Mouse (Mus musculus) small intestine, adult 2 months (tissue): Measurements from ENCODE around the gene Wnk1. TPM values are rescaled to one million over a fixed set of nuclear protein-coding genes. Genes with fewer than 3 reads are reported as not detected.

ENCODE experiments used
- H3K27ac ChIP-seq: fragments of 200-500 bp; 2 replicates; pipeline ENCODE4 v1.5.1; 2012; ENCODE audit warnings: low read depth, low read length, control low read depth, inconsistent platforms; ENCODE audit not compliant: insufficient read depth
- H3K27me3 ChIP-seq: fragments of 200-500 bp; 2 replicates; pipeline ENCODE4 v1.6.1; 2012; ENCODE audit warnings: mild to moderate bottlenecking, moderate library complexity, low read length, inconsistent platforms; ENCODE audit not compliant: control insufficient read depth, insufficient read depth
- H3K36me3 ChIP-seq: fragments of 200-500 bp; 2 replicates; pipeline ENCODE4 v1.6.1; 2012; ENCODE audit warnings: mild to moderate bottlenecking, low read length, control low read depth, inconsistent platforms; ENCODE audit not compliant: control insufficient read depth, insufficient read depth
- H3K4me1 ChIP-seq: fragments of 200-500 bp; 2 replicates; pipeline ENCODE4 v1.6.1; 2012; ENCODE audit warnings: low read length, inconsistent platforms, mixed read lengths; ENCODE audit not compliant: control insufficient read depth, insufficient read depth, insufficient read length
- H3K4me3 ChIP-seq: fragments of 200-500 bp; 2 replicates; pipeline ENCODE4 v1.5.1; 2012; ENCODE audit warnings: low read depth, mild to moderate bottlenecking, control low read depth, inconsistent platforms, low read length, moderate library complexity
- CTCF ChIP-seq: fragments of 200-500 bp; IDR thresholded peaks from 2 replicates; pipeline ENCODE4 v1.5.1; 2012; ENCODE audit warnings: low read depth, mild to moderate bottlenecking, control low read depth, inconsistent platforms, low read length, moderate library complexity, mixed read lengths; ENCODE audit not compliant: insufficient replicate concordance, insufficient read length; ENCODE audit errors: extremely low read depth
- POLR2A ChIP-seq: fragments of 200-500 bp; IDR thresholded peaks from 2 replicates; pipeline ENCODE4 v1.6.1; 2012; ENCODE audit warnings: low read depth, mild to moderate bottlenecking, control low read depth, inconsistent platforms, low read length, moderate library complexity
- WGBS: fragments of 180-500 bp; shearing (Covaris S2); methylation state at CpG from one replicate; pipeline ENCODE4 v1.1.7; 2018; 5-methylcytosine and 5-hydroxymethylcytosine counted together
- polyA plus RNA-seq: library from polyadenylated mRNA; depleted of rRNA; stranded (reverse); fragments of >200 nt; gene quantifications from 2 replicates; pipeline ENCODE4 v1.2.3, GENCODE M21; 2012

The Wnk1 gene
- polyA plus RNA-seq, 1 experiment, result 33.7 TPM

- TF ChIP-seq CTCF (no peak), POLR2A (no peak)
- WGBS, result 87% methylated on average over 5 of the region's 5 CpGs
- no peaks in the 10 kb centered on the region for H3K27me3 ChIP-seq
- no peak overlapping the region for H3K4me3 ChIP-seq
- no peaks in the 10 kb centered on the region for H3K36me3 ChIP-seq
- H3K27ac ChIP-seq, result no peak overlapping the region
- no peaks in the 10 kb centered on the region for H3K4me1 ChIP-seq
These were observed 24.5 kb upstream of the Wnk1 start for GRCm38 (mm10) chr6:120062934-120063333.

GRCm38 (mm10) chr6:120055666-120056540, 17.4 kb upstream of the Wnk1 start:
- 67% methylated on average over 2 of the region's 2 CpGs for WGBS
- TF ChIP-seq POLR2A, result no peak
- TF ChIP-seq CTCF, result no peak
- H3K4me3 ChIP-seq, result no peak overlapping the region
- no peak overlapping the region for H3K27ac ChIP-seq
- H3K36me3 ChIP-seq, result no peaks in the 10 kb centered on the region
- no peaks in the 10 kb centered on the region; the same call in 1 of the 2 replicates for H3K4me1 ChIP-seq
- H3K27me3 ChIP-seq, result no peaks in the 10 kb centered on the region

- Histone ChIP-seq H3K4me1 (no peaks in the 10 kb centered on the region; the same call in 1 of the 2 replicates), H3K27ac (no peak overlapping the region), H3K27me3 (no peaks in the 10 kb centered on the region), H3K4me3 (no peak overlapping the region), H3K36me3 (no peaks in the 10 kb centered on the region)
- WGBS, result 84% methylated on average over 6 of the region's 6 CpGs
- no peak for TF ChIP-seq POLR2A
- no peak for TF ChIP-seq CTCF
These were observed 15.9 kb upstream of the Wnk1 start for GRCm38 (mm10) chr6:120054412-120054811.

- Histone ChIP-seq H3K4me1 (no peaks in the 10 kb centered on the region), H3K27ac (no peak overlapping the region; the same call in 1 of the 2 replicates), H3K4me3 (no peak overlapping the region), H3K36me3 (no peaks in the 10 kb centered on the region), H3K27me3 (no peaks in the 10 kb centered on the region)
- 70% methylated on average over 7 of the region's 7 CpGs for WGBS
- TF ChIP-seq CTCF (no peak), POLR2A (no peak)
These were observed 9.3 kb upstream of the Wnk1 start for GRCm38 (mm10) chr6:120047705-120048292.

- Histone ChIP-seq H3K4me3 (no peak overlapping the region), H3K27me3 (no peaks in the 10 kb centered on the region), H3K27ac (no peak overlapping the region), H3K36me3 (no peaks in the 10 kb centered on the region), H3K4me1 (no peaks in the 10 kb centered on the region)
- TF ChIP-seq CTCF, result no peak
- TF ChIP-seq POLR2A, result no peak
- 72% methylated on average over 4 of the region's 4 CpGs for WGBS
These were observed 6.9 kb upstream of the Wnk1 start for GRCm38 (mm10) chr6:120045406-120045805.

- WGBS, result 59% methylated on average over 1 of the region's 1 CpGs
These were observed 4.3 kb upstream of the Wnk1 start for GRCm38 (mm10) chr6:120042632-120043220.

GRCm38 (mm10) chr6:120040557-120040857, 2.0 kb upstream of the Wnk1 start:
- 91% methylated on average over 4 of the region's 4 CpGs for WGBS

More at GRCm38 (mm10) chr6:120042632-120043220, 4.3 kb upstream of the Wnk1 start:
- Histone ChIP-seq H3K27me3 (no peaks in the 10 kb centered on the region), H3K27ac (no peak overlapping the region), H3K4me1 (no peaks in the 10 kb centered on the region), H3K4me3 (no peak overlapping the region), H3K36me3 (no peaks in the 10 kb centered on the region)
- TF ChIP-seq POLR2A (no peak), CTCF (no peak)

More at GRCm38 (mm10) chr6:120040557-120040857, 2.0 kb upstream of the Wnk1 start:
- Histone ChIP-seq H3K27me3 (no peaks in the 10 kb centered on the region), H3K4me3 (no peak overlapping the region), H3K36me3 (no peaks in the 10 kb centered on the region), H3K4me1 (no peaks in the 10 kb centered on the region), H3K27ac (no peak overlapping the region)
- TF ChIP-seq POLR2A (no peak), CTCF (no peak)
